ENCODE assay signal across 20 mouse cellular contexts in genomic region chr7:78925680-78926079, GRCm38 (mm10). TPM values are rescaled to one million over a fixed set of nuclear protein-coding genes. Genes with fewer than 3 reads are reported as not detected.
DNase-seq lines count a peak whose midpoint lies in the region; ATAC-seq and TF ChIP-seq lines count a peak whose summit lies in the region.
"Had no signal": no experiment of that assay in that cellular context is flagged by ENCODE, and none has a peak within 500 bp of the region (broad histone marks: within the 10 kb centered on the region; RNA-seq: fewer than 3 reads in every experiment).

No protein-coding gene starts in this region.

- TF ChIP-seq CTCF in left cerebral cortex, adult 2 months (IDR thresholded peaks at IDR 0.05), result no peak

- H3K4me1 ChIP-seq in limb, embryonic 13.5 days, result peaks cover 5% of the 10 kb centered on the region; the same call in 1 of the 2 replicates
- H3K4me1 ChIP-seq: forebrain, embryonic 13.5 days; heart, embryonic 10.5 days; hindbrain, embryonic 12.5 days had no signal

- WGBS in limb, embryonic 13.5 days, result 68% methylated on average over 7 of the region's 7 CpGs

- H3K27ac ChIP-seq in left cerebral cortex, adult 2 months, result no peak overlapping the region
- peak overlapping the region; percentile 59; the same call in 1 of the 2 replicates for H3K27ac ChIP-seq in limb, embryonic 13.5 days
- H3K27ac ChIP-seq: forebrain, embryonic 13.5 days; heart, embryonic 10.5 days; hindbrain, embryonic 12.5 days had no signal

- intact Hi-C loops in left cerebral cortex, postnatal 4 days (cut with DNase I), result loop anchor here (2.0 to 10.0 kb wide), 2 partner anchors 155 to 319 kb away; no protein-coding TSS in a partner anchor
- intact Hi-C loops in left cerebral cortex, adult 2 months (cut with DNase I), result no loop called here

- H3K9ac ChIP-seq in limb, embryonic 13.5 days, result peak overlapping the region; percentile 52; the same call in 1 of the 2 replicates
- H3K9ac ChIP-seq: forebrain, embryonic 13.5 days; hindbrain, embryonic 12.5 days had no signal

- ATAC-seq in limb, embryonic 13.5 days (ENCODE audit: low FRiP score, low read depth), result no peak
- ATAC-seq in CD4-positive, CD25-positive, alpha-beta regulatory T cell, adult 4 months, result no peak
- ATAC-seq: forebrain, embryonic 13.5 days; hindbrain, embryonic 16.5 days; inflammation-experienced regulatory T-cells, adult 6 months had no signal

- DNase-seq in left cerebral cortex, postnatal 4 days, result peak; percentile 28
- DNase-seq in left cerebral cortex, adult 2 months (ENCODE audit: extremely low spot score in 1 of 2, low spot score in 2 of 2), result no peak
- DNase-seq in 3T3-L1 (ENCODE audit: low read depth, low spot score) (peak; percentile 44), NIH3T3 (ENCODE audit: low read depth) (peak; percentile 70)
- no peak for DNase-seq in layer of hippocampus, postnatal 36 days
- no peak for DNase-seq in lung, adult 18-20 months
- DNase-seq: adrenal gland, adult 8-10 months; adrenal gland, postnatal 36 days; cerebellum, adult 2 months; gastrocnemius, postnatal 10 days; heart, adult 18-20 months; heart, postnatal 10 days; heart, postnatal 4 days had no signal

- H3K36me3 ChIP-seq in limb, embryonic 13.5 days, result no peaks in the 10 kb centered on the region
- H3K36me3 ChIP-seq: heart, embryonic 10.5 days; hindbrain, embryonic 12.5 days had no signal

- H3K9me3 ChIP-seq in limb, embryonic 13.5 days, result no peaks in the 10 kb centered on the region
- H3K9me3 ChIP-seq: forebrain, embryonic 13.5 days; heart, embryonic 10.5 days; hindbrain, embryonic 12.5 days had no signal

- H3K27me3 ChIP-seq in limb, embryonic 13.5 days, result no peaks in the 10 kb centered on the region
- H3K27me3 ChIP-seq: forebrain, embryonic 13.5 days had no signal

- no peak overlapping the region for H3K4me2 ChIP-seq in limb, embryonic 13.5 days (replicated peaks)
- H3K4me2 ChIP-seq: forebrain, embryonic 13.5 days; hindbrain, embryonic 12.5 days had no signal

- H3K4me3 ChIP-seq in left cerebral cortex, adult 2 months, result no peak overlapping the region
- no peak overlapping the region for H3K4me3 ChIP-seq in limb, embryonic 13.5 days
- H3K4me3 ChIP-seq: forebrain, embryonic 13.5 days; heart, embryonic 10.5 days; hindbrain, embryonic 12.5 days had no signal

RNA-seq across cellular contexts. Expression of gene Isg20, which starts 12.5 kb away (rescaled TPM):
- total RNA-seq in left cerebral cortex, postnatal 4 days (2021), result under 1 TPM in 1 of 2 experiments, not detected in 1; 0.74 TPM
- total RNA-seq in left cerebral cortex, adult 2 months (2021), result 1 to 10 TPM in 1 of 2 experiments, under 1 TPM in 1; 0.65 to 1.2 TPM
- polyA plus RNA-seq in limb, embryonic 13.5 days (2015; fragmentation: Nextera tagmentation; extraction: Ambion mirVana), result 0.57 and 0.94 TPM in 2 replicates
- total RNA-seq in layer of hippocampus, postnatal 36 days (2021), result 1 to 10 TPM in 1 of 2 experiments, under 1 TPM in 1; 0.60 to 1.1 TPM
- 100 to 1,000 TPM; 108 to 134 TPM for polyA plus RNA-seq in CD4-positive, CD25-positive, alpha-beta regulatory T cell, adult 4 months (2017; shearing (Covaris generic))
- polyA plus RNA-seq: forebrain, embryonic 13.5 days had no signal

RNA-seq across cellular contexts. Expression of gene Aen, which starts 30.0 kb away (rescaled TPM):
- total RNA-seq in left cerebral cortex, postnatal 4 days (2021), result 10 to 100 TPM; 42.3 to 51.3 TPM
- 10 to 100 TPM; 20.6 to 22.1 TPM for total RNA-seq in left cerebral cortex, adult 2 months (2021)
- polyA plus RNA-seq in limb, embryonic 13.5 days (2015; fragmentation: Nextera tagmentation; extraction: Ambion mirVana), result 41.0 and 42.0 TPM in 2 replicates
- 10 to 100 TPM; 20.2 to 23.1 TPM for total RNA-seq in layer of hippocampus, postnatal 36 days (2021)
- polyA plus RNA-seq in CD4-positive, CD25-positive, alpha-beta regulatory T cell, adult 4 months (2017; shearing (Covaris generic)), result 10 to 100 TPM; 21.7 to 28.3 TPM

Comparison
In these comparisons a context has a peak if more than half of its experiments do, and no peak if none do; other contexts are left out.
1. DNase-seq: peak in left cerebral cortex, postnatal 4 days (single experiment), 3T3-L1 (single experiment) and NIH3T3 (single experiment); none in left cerebral cortex, adult 2 months (0 of 2), layer of hippocampus, postnatal 36 days (0 of 2) and lung, adult 18-20 months (0 of 2).